Mouse (Mus musculus): ENCODE data around the gene Ube2h.

Ube2h gene

GRCm38 (mm10) chr6:30171226-30171625, 133.1 kb downstream of the Ube2h start:
- DNase-seq (ENCODE audit: low read depth in 2 of 2, low spot score in 2 of 2): no peak

- no peak for DNase-seq (ENCODE audit: low read depth in 2 of 2, low spot score in 2 of 2)
These were observed 135.2 kb downstream of the Ube2h start for GRCm38 (mm10) chr6:30169148-30169547.

- DNase-seq (ENCODE audit: low read depth in 2 of 2, low spot score in 2 of 2): no peak
These were observed 136.1 kb downstream of the Ube2h start for GRCm38 (mm10) chr6:30168275-30168674.

DNA sequence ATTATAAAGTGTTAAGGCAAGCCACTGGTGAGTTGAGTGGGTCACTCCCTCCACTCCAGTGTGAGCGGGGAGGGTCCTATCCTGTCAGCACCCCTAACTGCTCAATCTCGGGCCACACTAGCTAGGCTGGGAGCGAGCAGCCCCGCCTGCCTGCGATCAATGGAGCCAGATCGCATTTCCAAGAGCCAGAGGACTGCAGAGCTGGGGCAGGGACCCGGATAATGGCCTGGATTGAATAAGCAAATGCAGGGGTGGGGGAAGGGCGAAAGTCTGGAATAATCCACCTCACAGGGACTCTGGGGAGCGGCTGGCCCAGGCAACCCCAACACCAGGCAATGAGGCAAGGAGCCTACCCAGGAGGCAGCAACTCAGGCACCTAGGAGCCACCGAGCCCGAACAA, 137.1 kb downstream of the Ube2h start:
- DNase-seq (ENCODE audit: low read depth in 2 of 2, low spot score in 2 of 2): no peak

GRCm38 (mm10) chr6:30166349-30166748, 138.0 kb downstream of the Ube2h start:
- DNase-seq (ENCODE audit: low read depth in 2 of 2, low spot score in 2 of 2): no peak

DNA sequence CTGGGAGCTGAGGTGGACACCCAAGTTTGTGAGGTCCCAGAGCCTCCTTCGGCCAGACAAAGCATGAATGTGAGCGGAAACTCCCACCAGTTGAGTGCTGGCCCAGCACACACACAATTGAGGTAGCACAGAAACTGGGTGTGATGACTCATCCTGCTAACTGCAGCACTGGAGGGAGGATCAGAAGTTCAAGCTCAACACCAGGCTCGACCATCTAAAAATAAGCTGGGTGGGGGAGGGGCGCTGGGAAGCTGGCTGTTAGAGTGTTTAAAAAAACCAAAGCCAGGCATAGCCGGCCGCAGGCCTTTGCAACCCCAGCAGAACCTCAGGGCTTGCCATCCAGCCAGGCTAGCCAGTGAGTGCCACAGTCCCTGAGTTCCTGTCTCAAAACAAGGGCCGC, 142.2 kb downstream of the Ube2h start:
- no peak for DNase-seq (ENCODE audit: low read depth in 2 of 2, low spot score in 2 of 2)

GRCm38 (mm10) chr6:30161618-30162017, 142.7 kb downstream of the Ube2h start:
- no peak for DNase-seq (ENCODE audit: low read depth in 2 of 2, low spot score in 2 of 2)
